Mouse (Mus musculus) myocyte (in vitro differentiated cells): ENCODE results near the gene Nrn1l. TPM values are rescaled to one million over a fixed set of nuclear protein-coding genes. Genes with fewer than 3 reads are reported as not detected.

Source experiments
- H3K27me3 ChIP-seq: one replicate; pipeline ENCODE4 v1.6.1; 2011; ENCODE audit not compliant: control insufficient read depth, insufficient read depth, insufficient read length
- H3K36me3 ChIP-seq: one replicate; pipeline ENCODE4 v1.6.1; 2011; ENCODE audit not compliant: control insufficient read depth, insufficient read depth
- H3K4me2 ChIP-seq: one replicate; pipeline ENCODE4 v1.6.1; 2011; ENCODE audit warnings: low read depth, control low read depth
- H3K4me3 ChIP-seq: one replicate; pipeline ENCODE4 v1.5.1; 2011; ENCODE audit warnings: mild to moderate bottlenecking, control low read depth, moderate library complexity
- H3K79me2 ChIP-seq: one replicate; pipeline ENCODE4 v1.6.1; 2011; ENCODE audit not compliant: control insufficient read depth, insufficient read depth
- H3ac ChIP-seq: one replicate; pipeline ENCODE4 v1.6.1; 2011; ENCODE audit not compliant: control insufficient read depth, insufficient read length
- CEBPB ChIP-seq: IDR thresholded peaks from 2 replicates; pipeline ENCODE4 v1.6.1; 2011; ENCODE audit warnings: mild to moderate bottlenecking, moderate library complexity; ENCODE audit not compliant: poor library complexity, insufficient read depth, severe bottlenecking
- E2F4 ChIP-seq: IDR thresholded peaks from one replicate; pipeline ENCODE4 v1.6.1; 2011; ENCODE audit warnings: mild to moderate bottlenecking, control low read depth, moderate library complexity; ENCODE audit not compliant: insufficient read depth
- MAX ChIP-seq: IDR thresholded peaks from one replicate; pipeline ENCODE4 v1.6.1; 2011; ENCODE audit warnings: low read depth, mild to moderate bottlenecking, control low read depth
- MYOD1 ChIP-seq, 3 experiments: IDR thresholded peaks; one replicate each; pipeline ENCODE4 v1.6.1; 2011; ENCODE audit warnings: control low read depth in 2 of 3, low read depth in 2 of 3, mild to moderate bottlenecking in 2 of 3, moderate library complexity in 1 of 3; ENCODE audit not compliant: insufficient read length in 2 of 3, control insufficient read depth in 1 of 3
- MYOG ChIP-seq, 3 experiments: IDR thresholded peaks; one replicate each; pipeline ENCODE4 v1.6.1; 2011; ENCODE audit warnings: control low read depth in 2 of 3, low read depth in 2 of 3, mild to moderate bottlenecking in 2 of 3; ENCODE audit not compliant: insufficient read length in 2 of 3, control insufficient read depth in 1 of 3, insufficient read depth in 1 of 3
- POLR2A ChIP-seq: IDR thresholded peaks from one replicate; pipeline ENCODE4 v1.6.1; 2011; ENCODE audit warnings: low read depth, mild to moderate bottlenecking, control low read depth, moderate library complexity; ENCODE audit not compliant: insufficient read length
- POLR2AphosphoS2 ChIP-seq: IDR thresholded peaks from one replicate; pipeline ENCODE4 v1.6.1; 2011; ENCODE audit warnings: low read depth, control low read depth; ENCODE audit not compliant: insufficient read length
- REST ChIP-seq: IDR thresholded peaks from one replicate; pipeline ENCODE4 v1.6.1; 2011; ENCODE audit warnings: mild to moderate bottlenecking, control low read depth, moderate library complexity; ENCODE audit not compliant: insufficient read depth, insufficient read length
- SRF ChIP-seq: IDR thresholded peaks from one replicate; pipeline ENCODE4 v1.6.1; 2011; ENCODE audit warnings: low read depth; ENCODE audit not compliant: control insufficient read depth, insufficient read length
- TCF12 ChIP-seq: IDR thresholded peaks from one replicate; pipeline ENCODE4 v1.6.1; 2011; ENCODE audit warnings: mild to moderate bottlenecking, control low read depth; ENCODE audit not compliant: poor library complexity, insufficient read depth, severe bottlenecking
- TCF3 ChIP-seq: IDR thresholded peaks from one replicate; pipeline ENCODE4 v1.6.1; 2011; ENCODE audit warnings: low read depth, control low read depth; ENCODE audit not compliant: insufficient read length
- USF1 ChIP-seq: IDR thresholded peaks from one replicate; pipeline ENCODE4 v1.6.1; 2011; ENCODE audit warnings: low read depth, mild to moderate bottlenecking, control low read depth, moderate library complexity
- polyA plus RNA-seq: library from polyadenylated mRNA; unstranded; fragments of >200 nt; fragmentation: generic; extraction: Trizol; gene quantifications from one replicate; pipeline ENCODE4 v1.2.1, GENCODE M21; 2012; ENCODE audit warnings: missing spikeins

The Nrn1l gene
- polyA plus RNA-seq, 1 experiment, result 0.36 TPM

DNA sequence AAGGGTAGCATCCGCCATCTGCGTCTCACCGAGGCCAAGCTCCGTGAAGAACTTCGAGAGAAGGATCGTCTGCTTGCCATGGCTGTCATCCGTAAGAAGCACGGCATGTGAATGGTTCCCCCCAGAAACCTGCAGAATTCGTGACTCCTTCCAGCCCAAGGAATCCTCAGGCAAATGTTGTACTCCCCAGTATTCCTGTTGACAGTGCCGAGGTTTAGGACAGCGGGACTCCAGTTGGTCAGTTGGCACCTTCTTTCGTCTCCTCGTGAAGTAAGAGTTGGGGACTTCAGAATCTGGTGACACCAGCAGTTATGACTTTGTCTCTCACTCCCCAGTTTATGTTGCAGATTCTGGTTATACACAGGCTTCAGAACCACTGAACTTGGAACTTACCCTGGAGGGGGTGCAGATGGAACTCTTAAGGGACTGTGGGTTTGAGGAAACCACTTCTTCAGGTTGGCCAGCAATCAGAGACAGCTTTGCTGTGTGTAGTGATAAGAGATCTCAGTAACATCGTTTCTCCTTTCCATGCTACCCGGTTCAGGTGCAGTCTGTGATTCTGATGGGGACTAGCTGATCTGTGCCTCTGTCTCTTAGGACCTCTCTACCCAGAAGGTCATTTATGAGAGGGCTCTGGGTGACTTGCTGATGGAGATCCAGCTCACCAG is 37.1 kb upstream of the Nrn1l start:
- peak overlapping the region; percentile 76 for H3K4me3 ChIP-seq

DNA sequence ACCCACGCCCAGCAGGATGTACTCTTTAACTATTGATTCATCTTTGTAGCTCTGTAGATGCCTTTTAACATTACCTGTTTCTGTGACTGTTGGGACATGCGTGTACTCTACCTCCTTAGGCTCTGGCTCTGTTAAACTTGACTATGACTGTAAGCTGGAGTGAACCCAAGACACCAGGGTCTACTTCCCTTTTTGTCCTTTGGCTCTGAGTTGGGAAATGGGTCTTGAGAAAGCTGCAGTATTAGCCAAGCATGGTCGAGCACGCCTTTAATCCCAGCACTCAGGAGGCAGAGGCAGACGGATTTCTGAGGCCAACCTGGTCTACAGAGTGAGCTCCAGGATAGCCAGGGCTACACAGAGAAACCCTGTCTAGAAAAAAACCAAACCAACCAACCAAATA is 34.9 kb upstream of the Nrn1l start:
- H3K4me3 ChIP-seq, result no peak overlapping the region
- no peaks in the 10 kb centered on the region for H3K27me3 ChIP-seq
- peaks cover 69% of the 10 kb centered on the region for H3K79me2 ChIP-seq
- TF ChIP-seq POLR2AphosphoS2 (no peak), MYOD1 (IDR thresholded peaks at IDR 0.05; ENCODE audit: control insufficient read depth in 1 of 3, insufficient read length in 2 of 3, low read depth in 2 of 3) (no peak), CEBPB (no peak), SRF (no peak), POLR2A (no peak), TCF12 (no peak), MYOG (IDR thresholded peaks at IDR 0.05; ENCODE audit: control insufficient read depth in 1 of 3, insufficient read depth in 1 of 3, insufficient read length in 2 of 3, low read depth in 2 of 3) (no peak), REST (no peak), E2F4 (no peak), MAX (no peak), USF1 (no peak), TCF3 (no peak)
- no peak overlapping the region for H3ac ChIP-seq
- no peak overlapping the region for H3K4me2 ChIP-seq
- no peaks in the 10 kb centered on the region for H3K36me3 ChIP-seq

More for the DNA sequence above, 37.1 kb upstream of the Nrn1l start:
- H3K36me3 ChIP-seq, result no peaks in the 10 kb centered on the region
- peak overlapping the region; percentile 86 for H3ac ChIP-seq
- H3K27me3 ChIP-seq, result no peaks in the 10 kb centered on the region
- peaks cover 50% of the 10 kb centered on the region for H3K79me2 ChIP-seq
- H3K4me2 ChIP-seq, result peak overlapping the region; percentile 95
- TF ChIP-seq POLR2A, result no peak
- TF ChIP-seq USF1, result no peak

DNA sequence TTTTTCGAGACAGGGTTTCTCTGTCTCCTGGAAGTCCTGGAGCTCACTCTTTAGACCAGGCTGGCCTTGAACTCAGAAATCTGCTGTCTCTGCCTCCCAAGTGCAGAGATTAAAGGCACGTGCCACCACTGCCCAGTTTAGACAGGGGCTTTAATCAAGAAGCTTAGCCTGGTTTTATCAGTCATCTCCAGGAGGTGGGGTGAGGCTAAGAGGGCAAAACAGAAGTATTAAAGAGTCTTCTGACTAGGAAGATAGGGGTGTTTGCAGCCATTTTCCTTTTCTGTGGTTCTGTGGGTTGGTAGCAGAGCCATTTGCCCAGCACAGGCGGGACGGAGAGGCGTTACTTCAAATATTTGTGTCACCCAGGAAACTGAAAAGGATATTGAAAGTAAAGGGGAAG is 34.1 kb upstream of the Nrn1l start:
- Histone ChIP-seq H3K4me3 (peak overlapping the region; percentile 82), H3K36me3 (no peaks in the 10 kb centered on the region), H3K79me2 (peaks cover 78% of the 10 kb centered on the region), H3ac (no peak overlapping the region), H3K4me2 (peak overlapping the region; percentile 89), H3K27me3 (no peaks in the 10 kb centered on the region)
- TF ChIP-seq MAX, result no peak
- TF ChIP-seq MYOD1 (IDR thresholded peaks at IDR 0.05; ENCODE audit: control insufficient read depth in 1 of 3, insufficient read length in 2 of 3, low read depth in 2 of 3), result no peak
- TF ChIP-seq USF1, result no peak
- no peak for TF ChIP-seq TCF3
- no peak for TF ChIP-seq MYOG (IDR thresholded peaks at IDR 0.05; ENCODE audit: control insufficient read depth in 1 of 3, insufficient read depth in 1 of 3, insufficient read length in 2 of 3, low read depth in 2 of 3)
- TF ChIP-seq SRF, result no peak
- no peak for TF ChIP-seq POLR2A
- no peak for TF ChIP-seq CEBPB
- no peak for TF ChIP-seq REST
- TF ChIP-seq POLR2AphosphoS2, result no peak
- no peak for TF ChIP-seq TCF12
- no peak for TF ChIP-seq E2F4

DNA sequence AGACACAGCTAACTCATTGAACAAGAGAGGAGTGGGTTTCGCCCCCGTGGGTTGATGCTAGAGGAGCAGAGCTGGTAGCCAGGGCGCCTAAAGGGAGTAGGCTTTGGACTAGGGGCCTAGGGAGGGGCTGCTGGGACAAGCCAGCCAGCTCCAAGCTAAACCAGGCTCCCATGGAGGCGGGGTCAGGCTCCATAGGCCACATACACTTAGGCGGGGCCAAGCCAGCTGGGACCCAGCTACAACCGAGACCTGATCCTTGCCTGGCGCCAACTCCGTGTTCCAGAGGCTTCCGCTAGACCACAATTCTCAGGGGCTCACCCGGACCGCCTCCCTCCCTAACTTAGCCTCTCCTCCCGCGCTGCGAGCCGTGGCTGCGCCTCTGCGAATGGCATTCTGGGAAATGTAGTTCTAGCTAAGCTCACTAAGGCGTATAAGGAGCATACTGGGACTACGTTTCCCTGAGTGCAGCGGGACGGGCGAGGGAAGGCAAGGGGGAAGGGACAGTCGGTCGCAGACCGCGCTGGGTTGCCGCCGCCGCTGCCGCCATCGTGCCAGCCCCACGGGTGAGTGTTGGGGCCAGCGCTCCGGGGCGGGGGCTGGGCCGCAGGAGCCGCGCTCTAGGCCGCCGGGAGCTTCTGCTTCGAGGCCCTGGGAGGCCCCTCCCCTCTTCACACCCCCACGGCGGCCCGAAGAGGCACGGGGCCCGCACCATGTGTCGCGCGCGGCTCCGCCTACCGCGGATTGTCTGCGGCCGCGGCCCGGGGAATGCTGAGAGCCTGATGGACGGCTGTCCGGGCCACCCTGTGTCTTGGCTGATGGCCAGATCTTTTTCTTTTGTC is 33.0 kb upstream of the Nrn1l start, which contains the start of gene Nutf2:
Gene Nutf2 (plus strand): TSS at position 438 of the 839 bp plus-strand sequence.
- H3ac ChIP-seq, result peak within 1 kb of the TSS; percentile 88
- peak in 2 of 3 experiments; percentile 0 to 60 for TF ChIP-seq MYOD1 (IDR thresholded peaks at IDR 0.05; ENCODE audit: control insufficient read depth in 1 of 3, insufficient read length in 2 of 3, low read depth in 2 of 3)
- TF ChIP-seq USF1, result no peak
- TF ChIP-seq POLR2A, result peak; percentile 88
- TF ChIP-seq TCF3, result peak; percentile 22
- peak; percentile 67 for TF ChIP-seq E2F4
- TF ChIP-seq POLR2AphosphoS2, result peak; percentile 81
- TF ChIP-seq CEBPB, result no peak
- TF ChIP-seq MYOG (IDR thresholded peaks at IDR 0.05; ENCODE audit: control insufficient read depth in 1 of 3, insufficient read depth in 1 of 3, insufficient read length in 2 of 3, low read depth in 2 of 3), result peak in 1 of 3 experiments; percentile 1
- TF ChIP-seq SRF, result peak; percentile 72
- peak within 1 kb of the TSS; percentile 96 for H3K4me2 ChIP-seq
- no peaks in the 10 kb centered on the region for H3K27me3 ChIP-seq
- H3K79me2 ChIP-seq, result peaks cover 88% of the 10 kb centered on the region
- H3K36me3 ChIP-seq, result no peaks in the 10 kb centered on the region
- H3K4me3 ChIP-seq, result peak within 1 kb of the TSS; percentile 82
